Mouse (Mus musculus): ENCODE data around the gene Itga4. TPM values are rescaled to one million over a fixed set of nuclear protein-coding genes. Genes with fewer than 3 reads are reported as not detected.

Gene Itga4
- total RNA-seq (2023): 197 to 205 TPM (median 200 TPM) in 4 replicates

DNA sequence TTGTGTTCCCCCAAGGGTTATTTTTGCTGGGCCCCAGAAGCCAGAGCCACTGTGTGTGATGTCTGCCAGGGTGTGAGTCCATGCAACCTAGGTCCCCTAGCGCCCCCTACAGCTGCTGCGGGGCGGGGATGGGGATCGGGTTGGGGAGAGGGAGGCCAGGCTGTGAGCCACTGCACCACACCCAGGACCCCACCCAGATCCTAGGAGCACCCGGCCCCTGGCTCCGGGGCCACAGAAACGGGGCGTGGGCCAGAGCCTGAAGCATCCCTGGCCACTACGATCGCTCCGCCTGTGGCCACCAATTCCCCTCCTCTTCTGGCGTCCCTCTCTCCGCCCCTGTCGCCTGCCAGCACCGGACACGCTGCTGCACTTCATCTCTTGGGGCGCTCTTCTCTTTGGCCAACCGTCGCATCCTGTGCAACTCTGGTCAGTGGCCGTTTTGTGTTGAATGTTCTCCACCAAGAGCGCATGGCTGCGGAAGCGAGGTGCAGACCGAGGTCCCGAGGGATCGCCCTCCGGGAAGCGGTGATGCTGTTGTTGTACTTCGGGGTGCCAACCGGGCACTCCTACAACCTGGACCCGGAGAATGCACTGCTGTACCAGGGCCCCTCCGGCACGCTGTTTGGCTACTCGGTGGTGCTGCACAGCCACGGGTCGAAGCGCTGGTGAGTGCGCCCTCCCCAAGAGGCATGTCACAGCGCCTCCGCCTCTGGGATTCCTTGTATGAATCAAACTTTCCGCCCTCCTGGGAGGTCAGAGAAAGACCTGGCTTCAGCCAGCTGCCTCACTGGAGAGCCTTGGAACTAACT lies at the start of gene Itga4:
TSS of gene Itga4 (plus strand) at position 235 of the 809 bp plus-strand sequence.

Other genes starting within 250 kb of the Itga4 start
- not detected in 4 replicates for gene Neurod1, start 201.3 kb downstream of the Itga4 start, total RNA-seq (2023)
- gene Cerkl, start 201.4 kb downstream of the Itga4 start, total RNA-seq (2023): 3.5 to 6.4 TPM (median 4.8 TPM) in 4 replicates